In the genomic region with DNA sequence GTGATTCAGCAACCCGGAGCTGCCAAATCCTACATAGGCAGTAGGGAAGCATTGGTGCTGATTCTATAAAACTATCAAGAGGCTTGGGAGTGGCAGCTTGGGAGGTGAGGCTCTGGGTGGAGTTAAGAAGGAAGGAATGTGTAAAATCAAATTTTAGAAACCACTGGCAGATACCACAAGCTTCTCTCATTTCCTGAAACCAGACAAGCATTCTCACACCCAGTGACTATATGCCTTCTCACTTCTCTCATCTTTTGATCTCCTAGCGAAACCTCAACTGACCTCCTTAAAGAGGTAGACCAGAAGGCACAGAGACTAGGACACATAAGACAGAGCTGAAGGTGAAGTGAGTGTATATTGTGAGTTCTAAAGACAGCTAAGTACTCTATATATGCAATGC, we compare ENCODE assay signal across 29 mouse cellular contexts.
DNase-seq lines count a peak whose midpoint lies in the region; ATAC-seq lines count a peak whose summit lies in the region.
"Had no signal": no experiment of that assay in that cellular context is flagged by ENCODE, and none has a peak within 500 bp of the region (broad histone marks: within the 10 kb centered on the region; RNA-seq: fewer than 3 reads in every experiment).

No protein-coding gene starts in this region.

- peak; percentile 46; the same call in 1 of the 2 replicates for ATAC-seq in granulocyte monocyte progenitor cell, adult 5-6 weeks (replicated peaks; ENCODE audit: poor library complexity, severe bottlenecking)
- ATAC-seq in erythroid progenitor cell, adult 5-6 weeks (replicated peaks; ENCODE audit: low FRiP score, poor library complexity, severe bottlenecking) = no peak
- ATAC-seq: forebrain, embryonic 15.5 days; lung, postnatal 0 days; Patski had no signal

- DNase-seq in spleen, postnatal 36 days (ENCODE audit: low spot score in 2 of 2) = peak; percentile 7 to 24
- no peak for DNase-seq in spleen, adult 12 weeks (ENCODE audit: low spot score)
- peak; percentile 12 for DNase-seq in naive thymus-derived CD4-positive, alpha-beta T cell, adult 2 months (ENCODE audit: low read depth)
- no peak for DNase-seq in layer of hippocampus, adult 11-12 months (ENCODE audit: low spot score)
- DNase-seq in layer of hippocampus, postnatal 10 days (ENCODE audit: low spot score in 2 of 2) = no peak
- no peak for DNase-seq in adrenal gland, postnatal 4 days (ENCODE audit: low spot score in 2 of 2)
- DNase-seq: adrenal gland, adult 2 months; adrenal gland, postnatal 36 days; cerebellum, adult 2 months; cerebellum, postnatal 25 days; embryo, embryonic 11 days; gastrocnemius, adult 2 months; gastrocnemius, postnatal 36 days; heart, adult 2 months; heart, postnatal 4 days; kidney, adult 18-20 months; kidney, postnatal 25 days; left cerebral cortex, postnatal 4 days; liver, embryonic 13.5 days; lung, adult 18-20 months; lung, postnatal 4 days; midbrain, embryonic 14.5 days; thymus, adult 18-20 months; thymus, postnatal 25 days had no signal

Comparison
In these comparisons a context has a peak if more than half of its experiments do, and no peak if none do; other contexts are left out.
1. DNase-seq: peak in spleen, postnatal 36 days (2 of 2) and naive thymus-derived CD4-positive, alpha-beta T cell, adult 2 months (single experiment); none in spleen, adult 12 weeks (single experiment), layer of hippocampus, adult 11-12 months (single experiment), layer of hippocampus, postnatal 10 days (0 of 2) and adrenal gland, postnatal 4 days (0 of 2).